Mouse (Mus musculus) common myeloid progenitor, adult 5-6 weeks (primary cell): ENCODE measurements around the gene Car14. TPM values are rescaled to one million over a fixed set of nuclear protein-coding genes. Genes with fewer than 3 reads are reported as not detected.
"Not testable (repeated sequence)": the region's sequence is repeated elsewhere in the genome, so short reads cannot be mapped to it uniquely, and the experiment has no call there.

Source experiments
- ATAC-seq: replicated peaks from 2 replicates; pipeline ENCODE4 v1.8.0; 2016; ENCODE audit warnings: low read depth, mild to moderate bottlenecking, moderate TSS enrichment, inconsistent platforms; ENCODE audit not compliant: poor library complexity, severe bottlenecking
- total RNA-seq: library from RNA; stranded (forward); fragments of 200-1000, 187-1606 nt; gene quantifications from 2 replicates; pipeline ENCODE4 v1.2.3, GENCODE M21; 2017

Car14 gene
- total RNA-seq, 1 experiment from 2014 or later = not detected

GRCm38 (mm10) chr3:95861216-95861615 lies 43.3 kb downstream of the Car14 start:
- ATAC-seq = no peak

- no peak for ATAC-seq
Measured at GRCm38 (mm10) chr3:95860323-95860722, 44.2 kb downstream of the Car14 start.

- ATAC-seq = not testable (repeated sequence)
Measured at GRCm38 (mm10) chr3:95858278-95858677, 46.2 kb downstream of the Car14 start.

DNA sequence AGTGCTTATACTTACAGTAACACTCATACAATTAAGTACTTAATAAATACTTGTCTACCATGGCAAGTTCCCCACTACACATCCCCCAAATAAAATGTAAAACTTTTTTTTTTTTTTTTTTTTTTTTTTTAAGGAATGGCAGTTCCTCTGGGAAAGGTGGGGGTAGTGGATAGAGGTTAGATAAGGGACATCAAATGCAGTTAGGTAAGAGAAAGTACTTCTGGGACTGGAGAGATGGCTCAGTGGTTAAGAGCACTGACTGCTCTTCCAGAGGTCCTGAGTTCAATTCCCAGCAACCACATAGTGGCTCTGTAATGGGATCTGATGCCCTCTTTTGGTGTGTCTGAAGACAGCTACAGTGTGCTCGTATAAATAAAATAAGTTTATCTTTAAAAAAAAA lies 47.4 kb downstream of the Car14 start:
- ATAC-seq = not testable (repeated sequence)

DNA sequence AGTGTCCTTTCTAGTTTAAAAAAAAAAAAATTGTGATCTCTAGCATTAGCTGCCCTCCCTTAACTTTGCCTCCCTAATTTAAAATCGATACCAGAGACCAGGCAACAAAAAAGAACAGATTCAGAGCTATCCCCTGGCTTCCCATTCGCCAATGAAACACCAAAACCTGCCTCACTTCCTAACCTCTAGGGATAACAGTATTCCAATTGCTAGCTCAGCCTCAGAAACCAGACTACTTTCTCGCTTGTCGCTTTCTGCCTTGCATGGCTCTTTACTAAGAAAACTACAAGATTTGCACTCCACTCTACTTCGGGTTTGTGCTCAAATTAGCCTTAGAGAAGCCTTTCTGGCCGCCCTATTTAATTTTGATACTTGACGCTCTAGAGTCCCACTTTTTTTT lies 48.4 kb downstream of the Car14 start:
- no peak for ATAC-seq

- ATAC-seq = peak; percentile 95
Measured at GRCm38 (mm10) chr3:95855502-95856089, 48.9 kb downstream of the Car14 start, which contains the start of gene Prpf3. TSS of gene Prpf3 (minus strand) at chr3:95855885.

GRCm38 (mm10) chr3:95851317-95851716 lies 53.2 kb downstream of the Car14 start:
- no peak for ATAC-seq

DNA sequence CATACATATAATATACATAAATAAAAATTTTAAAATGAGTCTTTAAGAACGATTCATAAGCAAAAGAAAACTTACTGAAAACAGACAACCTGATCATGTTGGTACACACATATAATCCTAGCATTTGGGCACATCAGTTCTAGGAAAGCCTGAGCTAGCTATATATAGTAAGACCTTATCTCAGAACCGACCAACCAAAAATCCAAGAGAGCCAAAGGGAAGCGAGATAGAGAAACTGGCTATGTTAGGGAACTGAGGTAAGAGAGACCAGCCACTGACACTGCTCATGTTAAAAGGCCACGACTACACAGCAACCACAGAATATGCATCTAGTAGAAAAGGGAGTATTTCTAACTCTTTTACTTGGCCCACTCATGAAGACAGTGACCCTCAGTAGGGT lies 53.9 kb downstream of the Car14 start:
- ATAC-seq = no peak

Other genes starting within 250 kb of the Car14 start
- gene Mcl1, start 245.9 kb downstream of the Car14 start, total RNA-seq = 141 and 159 TPM in 2 replicates
- gene Adamtsl4, start 216.8 kb downstream of the Car14 start, total RNA-seq = 0.37 TPM in 1 of 2 replicates, not detected in the other
- gene Ecm1, start 165.1 kb downstream of the Car14 start, total RNA-seq = not detected in 2 replicates
- 44.5 and 45.6 TPM in 2 replicates for gene Tars2, start 144.5 kb downstream of the Car14 start, total RNA-seq
- 26.5 and 27.2 TPM in 2 replicates for gene Rprd2, start 85.8 kb downstream of the Car14 start, total RNA-seq
- gene Prpf3, start 48.8 kb downstream of the Car14 start, total RNA-seq = 41.0 and 63.6 TPM in 2 replicates
- gene Mrps21, start 33.2 kb downstream of the Car14 start, total RNA-seq = 315 and 391 TPM in 2 replicates
- gene Ciart, start 22.4 kb downstream of the Car14 start, total RNA-seq = 14.6 and 18.5 TPM in 2 replicates
- gene BC028528, start 12.7 kb downstream of the Car14 start, total RNA-seq = 43.4 and 62.9 TPM in 2 replicates
- 32.3 and 40.9 TPM in 2 replicates for gene Aph1a, start 10.7 kb downstream of the Car14 start, total RNA-seq
- 560 and 574 TPM in 2 replicates for gene Anp32e, start 24.6 kb upstream of the Car14 start, total RNA-seq
- 28.9 and 33.8 TPM in 2 replicates for gene Plekho1, start 91.3 kb upstream of the Car14 start, total RNA-seq
- gene Vps45, start 153.8 kb upstream of the Car14 start, total RNA-seq = 19.6 and 35.9 TPM in 2 replicates
- 10.9 and 11.8 TPM in 2 replicates for gene Otud7b, start 199.8 kb upstream of the Car14 start, total RNA-seq